Mouse (Mus musculus) ES-Bruce4 (cell line): ENCODE measurements at regions not wholly inside any gene's neighbourhood (a gene's known extent, or its start where the extent isn't known, plus 50 kb on each side); places are given as distances from the start of the nearest gene placed in this dataset.

ENCODE experiments used
- CTCF ChIP-seq: IDR thresholded peaks from one replicate; pipeline ENCODE4 v1.8.1; 2011; ENCODE audit warnings: low read depth, low read length
- EP300 ChIP-seq: IDR thresholded peaks from 2 replicates; pipeline ENCODE4 v1.6.1; 2011; ENCODE audit warnings: low read depth, low read length; ENCODE audit not compliant: insufficient read depth
- POLR2A ChIP-seq: IDR thresholded peaks from one replicate; pipeline ENCODE4 v1.8.1; 2011; ENCODE audit warnings: low read length; ENCODE audit not compliant: insufficient read depth

GRCm38 (mm10) chr11:24347225-24347624, 269.4 kb downstream of the Bcl11a start:
- TF ChIP-seq CTCF, result no peak
- TF ChIP-seq POLR2A, result no peak
- no peak for TF ChIP-seq EP300
